Mouse (Mus musculus) bone marrow, adult 2 months (tissue): ENCODE results near the gene Nav2.

Experiments
- CTCF ChIP-seq: fragments of 200-500 bp; IDR thresholded peaks from 2 replicates; pipeline ENCODE4 v1.5.1; 2011; ENCODE audit warnings: low read length, control low read depth; ENCODE audit not compliant: control insufficient read depth, insufficient read depth
- POLR2A ChIP-seq: fragments of 200-500 bp; IDR thresholded peaks from 2 replicates; pipeline ENCODE4 v1.6.1; 2011; ENCODE audit warnings: low read depth, mild to moderate bottlenecking, control low read depth, low read length, borderline replicate concordance; ENCODE audit not compliant: control insufficient read depth

DNA sequence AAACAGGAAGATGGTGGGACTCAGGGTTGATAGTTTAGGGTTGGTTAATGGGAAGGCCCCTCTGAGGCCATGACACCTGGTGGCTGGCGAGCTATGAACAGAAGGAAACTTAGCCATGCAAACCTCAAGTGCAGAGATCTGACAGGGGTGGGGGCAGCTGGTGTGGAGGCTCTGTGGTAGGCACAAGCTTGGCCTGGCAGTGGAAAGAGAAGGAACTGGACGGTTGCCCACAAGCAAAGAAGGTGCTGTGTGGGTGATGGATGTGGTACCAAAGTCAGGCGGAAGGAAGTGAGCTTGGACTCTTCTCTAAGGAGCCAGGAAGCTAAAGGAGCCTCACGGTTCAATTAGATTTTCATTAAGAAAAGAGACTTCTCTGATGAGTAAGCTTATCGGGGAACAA lies 501.7 kb downstream of the Nav2 start:
- no peak for TF ChIP-seq POLR2A
- TF ChIP-seq CTCF = no peak
